ENCODE assay signal across 26 mouse cellular contexts in genomic region chr15:99914613-99915012, GRCm38 (mm10). TPM values are rescaled to one million over a fixed set of nuclear protein-coding genes. Genes with fewer than 3 reads are reported as not detected.
"Had no signal": no experiment of that assay in that cellular context is flagged by ENCODE, and none has a peak within 500 bp of the region (broad histone marks: within the 10 kb centered on the region; RNA-seq: fewer than 3 reads in every experiment).

No protein-coding gene starts in this region.

- H3K36me3 ChIP-seq: liver, embryonic 13.5 days; midbrain, embryonic 10.5 days; midbrain, embryonic 13.5 days; neural tube, embryonic 13.5 days; stomach, embryonic 15.5 days had no signal

- H3K27ac ChIP-seq: hindbrain, embryonic 14.5 days; hindbrain, postnatal 0 days; macrophage; midbrain, embryonic 10.5 days; midbrain, embryonic 13.5 days; neural tube, embryonic 13.5 days; stomach, embryonic 15.5 days had no signal

- H3K9ac ChIP-seq: hindbrain, embryonic 14.5 days; liver, embryonic 13.5 days; midbrain, embryonic 13.5 days; neural tube, embryonic 13.5 days; stomach, embryonic 15.5 days had no signal

- H3K4me1 ChIP-seq: megakaryocyte, embryonic 14.5 days; midbrain, embryonic 10.5 days; midbrain, embryonic 13.5 days; neural tube, embryonic 13.5 days; stomach, embryonic 15.5 days had no signal

- H3K4me2 ChIP-seq: hindbrain, embryonic 14.5 days; liver, embryonic 13.5 days; midbrain, embryonic 13.5 days; neural tube, embryonic 13.5 days; stomach, embryonic 15.5 days had no signal

- DNase-seq: kidney, adult 18-20 months; kidney, adult 9 months; kidney, postnatal 14 days; kidney, postnatal 4 days; liver, embryonic 13.5 days; lung, adult 2 months; lung, postnatal 10 days; retina, postnatal 1 day; right cerebral cortex, postnatal 25 days; spleen, adult 18-20 months; thymus, adult 18-20 months; thymus, postnatal 36 days had no signal

- H3K27me3 ChIP-seq: liver, embryonic 13.5 days; midbrain, embryonic 13.5 days; neural tube, embryonic 13.5 days; stomach, embryonic 15.5 days had no signal

- H3K9me3 ChIP-seq: liver, embryonic 13.5 days; megakaryocyte, embryonic 14.5 days; midbrain, embryonic 10.5 days; midbrain, embryonic 13.5 days; neural tube, embryonic 13.5 days; stomach, embryonic 15.5 days had no signal

- H3K4me3 ChIP-seq: liver, embryonic 13.5 days; megakaryocyte, embryonic 14.5 days; midbrain, embryonic 10.5 days; midbrain, embryonic 13.5 days; myocyte; neural tube, embryonic 13.5 days; stomach, embryonic 15.5 days had no signal

- ATAC-seq: hindbrain, postnatal 0 days; inflammation-experienced regulatory T-cells, adult 6 months; midbrain, embryonic 13.5 days; midbrain, embryonic 16.5 days had no signal

RNA-seq across cellular contexts. Expression of gene Fam186a, which starts 52.2 kb away (rescaled TPM):
- total RNA-seq: monocyte, adult 5-6 weeks; neutrophil, adult 5-6 weeks had no signal
- polyA plus RNA-seq: hindbrain, postnatal 0 days; inflammation-experienced regulatory T-cells, adult 6 months; limb, embryonic 11.5 days; liver, embryonic 13.5 days; macrophage; midbrain, embryonic 10.5 days; midbrain, embryonic 13.5 days; midbrain, embryonic 16.5 days; neural tube, embryonic 13.5 days; stomach, embryonic 15.5 days had no signal
